Mouse (Mus musculus) neural tube, embryonic 10.5 days (tissue): ENCODE results near the gene Hoxa3.
A peak's percentile ranks its signal among the peaks of the same experiment; 100 is the strongest.

ENCODE experiments used
- DNase-seq: peaks from one replicate; pipeline ENCODE4 v3.0.0-alpha.2; 2017; ENCODE audit warnings: low spot score; ENCODE audit errors: extremely low spot score

Gene Hoxa3

GRCm38 (mm10) chr6:52157466-52158275, 55.5 kb downstream of the Hoxa3 start:
- DNase-seq, result peak; percentile 63

GRCm38 (mm10) chr6:52156551-52157200, 56.5 kb downstream of the Hoxa3 start:
- DNase-seq, result peak; percentile 48

- DNase-seq, result no peak
Observed at GRCm38 (mm10) chr6:52155471-52155870, 57.7 kb downstream of the Hoxa3 start.

GRCm38 (mm10) chr6:52154044-52154443, 59.1 kb downstream of the Hoxa3 start:
- DNase-seq, result no peak

GRCm38 (mm10) chr6:52153270-52153669, 59.9 kb downstream of the Hoxa3 start:
- peak; percentile 33 for DNase-seq

GRCm38 (mm10) chr6:52152226-52153193, 60.6 kb downstream of the Hoxa3 start:
- peak; percentile 30 for DNase-seq

GRCm38 (mm10) chr6:52151571-52151970, 61.6 kb downstream of the Hoxa3 start:
- DNase-seq, result peak; percentile 27

GRCm38 (mm10) chr6:52150401-52150966, 62.7 kb downstream of the Hoxa3 start:
- peak; percentile 65 for DNase-seq

- DNase-seq, result no peak
Observed at GRCm38 (mm10) chr6:52139115-52139514, 74.0 kb downstream of the Hoxa3 start.

GRCm38 (mm10) chr6:52138576-52138975, 74.6 kb downstream of the Hoxa3 start:
- no peak for DNase-seq

- DNase-seq, result no peak
Observed at GRCm38 (mm10) chr6:52137841-52138535, 75.1 kb downstream of the Hoxa3 start.

- DNase-seq, result no peak
Observed at GRCm38 (mm10) chr6:52123673-52124072, 89.5 kb downstream of the Hoxa3 start.

- no peak for DNase-seq
Observed at GRCm38 (mm10) chr6:52121173-52121572, 92.0 kb downstream of the Hoxa3 start.
